Mouse (Mus musculus) forebrain, postnatal 0 days (tissue): Measurements from ENCODE around the gene Clec11a. TPM values are rescaled to one million over a fixed set of nuclear protein-coding genes. Genes with fewer than 3 reads are reported as not detected.
A peak's percentile ranks its signal among the peaks of the same experiment; 100 is the strongest.

Experiments
- ATAC-seq: fragments of 200-750 bp; cut with Nextera tagmentation; 2 replicates; pipeline ENCODE4 v1.8.0; 2017; ENCODE audit warnings: mild to moderate bottlenecking, moderate library complexity
- DNase-seq: peaks from one replicate; pipeline ENCODE4 v3.0.0-alpha.2; 2015
- H3K27ac ChIP-seq: fragments of 300-500 bp; sonication (generic); 2 replicates; pipeline ENCODE4 v1.5.1; 2014; ENCODE audit warnings: low read depth, mild to moderate bottlenecking, antibody characterized with exemption, low read length, moderate library complexity, mixed read lengths
- H3K27me3 ChIP-seq: fragments of 300-500 bp; sonication (generic); 2 replicates; pipeline ENCODE4 v1.6.1; 2014; ENCODE audit warnings: mild to moderate bottlenecking, low read length, mixed read lengths; ENCODE audit not compliant: insufficient read depth
- H3K36me3 ChIP-seq: fragments of 300-500 bp; sonication (generic); 2 replicates; pipeline ENCODE4 v1.6.1; 2014; ENCODE audit warnings: mild to moderate bottlenecking, moderate library complexity; ENCODE audit not compliant: insufficient read depth
- H3K4me1 ChIP-seq: fragments of 300-500 bp; sonication (generic); 2 replicates; pipeline ENCODE4 v1.6.1; 2014; ENCODE audit warnings: antibody characterized with exemption; ENCODE audit not compliant: insufficient read depth
- H3K4me2 ChIP-seq: fragments of 300-500 bp; sonication (generic); 2 replicates; pipeline ENCODE4 v1.6.1; 2014; ENCODE audit warnings: low read depth, mild to moderate bottlenecking, moderate library complexity
- H3K4me3 ChIP-seq: fragments of 300-500 bp; sonication (generic); 2 replicates; pipeline ENCODE4 v1.5.1; 2014; ENCODE audit warnings: low read depth, low read length, mixed read lengths
- H3K9ac ChIP-seq: fragments of 300-500 bp; sonication (generic); 2 replicates; pipeline ENCODE4 v1.6.1; 2014; ENCODE audit warnings: mild to moderate bottlenecking
- H3K9me3 ChIP-seq: fragments of 300-500 bp; sonication (generic); 2 replicates; pipeline ENCODE4 v1.6.1; 2016; ENCODE audit warnings: low read length
- CTCF ChIP-seq: sonication (generic); IDR thresholded peaks from 2 replicates; pipeline ENCODE4 v1.5.1; 2016; ENCODE audit warnings: antibody characterized with exemption, control low read depth, low read depth
- WGBS: fragments of 180-500 bp; shearing (Covaris S2); extraction: QIAGEN DNeasy Blood & Tissue Kit; methylation state at CpG from one replicate; pipeline ENCODE4 v1.1.7; 2014; 5-methylcytosine and 5-hydroxymethylcytosine counted together
- polyA plus RNA-seq: library from polyadenylated mRNA; unstranded; fragments of >200 nt; fragmentation: Nextera tagmentation; extraction: Ambion mirVana; gene quantifications from 2 replicates; pipeline ENCODE4 v1.2.1, GENCODE M21; 2015
- total RNA-seq: library from RNA; depleted of rRNA; stranded (reverse); fragments of >200 nt; gene quantifications from 2 replicates; pipeline ENCODE4 v1.2.3, GENCODE M21; 2014

Gene Clec11a
- total and polyA plus RNA-seq, 2 experiments from 2014 or later = 3.7 to 4.7 TPM

GRCm38 (mm10) chr7:44322290-44322689, 15.6 kb upstream of the Clec11a start:
- 63% methylated on average over 1 of the region's 1 CpGs for WGBS
- no peak for TF ChIP-seq CTCF
- ATAC-seq = no peak
- Histone ChIP-seq H3K4me3 (no peak overlapping the region), H3K4me2 (no peak overlapping the region), H3K9ac (no peak overlapping the region), H3K9me3 (no peaks in the 10 kb centered on the region), H3K27me3 (no peaks in the 10 kb centered on the region), H3K4me1 (no peaks in the 10 kb centered on the region), H3K27ac (no peak overlapping the region), H3K36me3 (peaks cover 79% of the 10 kb centered on the region)
- DNase-seq = no peak

- ATAC-seq (peak; percentile 73), DNase-seq (peak; percentile 84)
- H3K4me3 ChIP-seq = no peak overlapping the region
- H3K9me3 ChIP-seq = no peaks in the 10 kb centered on the region
- no peaks in the 10 kb centered on the region for H3K27me3 ChIP-seq
- no peaks in the 10 kb centered on the region for H3K4me1 ChIP-seq
- H3K4me2 ChIP-seq = no peak overlapping the region
- peak; percentile 58 for TF ChIP-seq CTCF
- H3K9ac ChIP-seq = no peak overlapping the region; the same call in 1 of the 2 replicates
- peak overlapping the region; percentile 64 for H3K27ac ChIP-seq
- H3K36me3 ChIP-seq = peaks cover 79% of the 10 kb centered on the region
- WGBS = 41% methylated on average over 8 of the region's 8 CpGs
Measured at GRCm38 (mm10) chr7:44320886-44321285, 14.2 kb upstream of the Clec11a start.

- Histone ChIP-seq H3K36me3 (peaks cover 83% of the 10 kb centered on the region), H3K9ac (no peak overlapping the region), H3K4me3 (no peak overlapping the region), H3K27me3 (no peaks in the 10 kb centered on the region), H3K9me3 (no peaks in the 10 kb centered on the region), H3K4me1 (no peaks in the 10 kb centered on the region), H3K27ac (no peak overlapping the region), H3K4me2 (no peak overlapping the region)
- ATAC-seq (peak; percentile 36; the same call in 1 of the 2 replicates), DNase-seq (peak; percentile 40)
- WGBS = 34% methylated on average over 4 of the region's 4 CpGs
- peak; percentile 72 for TF ChIP-seq CTCF
Measured at GRCm38 (mm10) chr7:44317913-44318312, 11.2 kb upstream of the Clec11a start.

- no peaks in the 10 kb centered on the region for H3K27me3 ChIP-seq
- H3K4me2 ChIP-seq = no peak overlapping the region
- no peak overlapping the region for H3K4me3 ChIP-seq
- H3K36me3 ChIP-seq = peaks cover 47% of the 10 kb centered on the region
- DNase-seq = no peak
- no peak overlapping the region for H3K9ac ChIP-seq
- H3K4me1 ChIP-seq = no peaks in the 10 kb centered on the region
- TF ChIP-seq CTCF = no peak
- H3K27ac ChIP-seq = no peak overlapping the region
- whole genome bisulfite sequencing = 79% methylated on average over 16 of the region's 16 CpGs
- no peak for ATAC-seq
- no peaks in the 10 kb centered on the region for H3K9me3 ChIP-seq
Measured at GRCm38 (mm10) chr7:44312484-44312883, 5.8 kb upstream of the Clec11a start.

GRCm38 (mm10) chr7:44311713-44312304, 5.1 kb upstream of the Clec11a start:
- Histone ChIP-seq H3K4me3 (peak overlapping the region; percentile 74), H3K4me2 (peak overlapping the region; percentile 94), H3K9ac (peak overlapping the region; percentile 77), H3K4me1 (no peaks in the 10 kb centered on the region), H3K36me3 (peaks cover 41% of the 10 kb centered on the region), H3K27me3 (no peaks in the 10 kb centered on the region), H3K9me3 (no peaks in the 10 kb centered on the region), H3K27ac (peak overlapping the region; percentile 78; the same call in 1 of the 2 replicates)
- 21% methylated on average over 6 of the region's 6 CpGs for WGBS
- no peak for TF ChIP-seq CTCF
- no peak for DNase-seq
- ATAC-seq = no peak

GRCm38 (mm10) chr7:44310878-44311712, 4.4 kb upstream of the Clec11a start:
- peak overlapping the region; percentile 78 for H3K27ac ChIP-seq
- no peaks in the 10 kb centered on the region for H3K27me3 ChIP-seq
- no peaks in the 10 kb centered on the region for H3K9me3 ChIP-seq
- H3K4me3 ChIP-seq = peak overlapping the region; percentile 74
- peaks cover 34% of the 10 kb centered on the region for H3K36me3 ChIP-seq
- peak overlapping the region; percentile 94 for H3K4me2 ChIP-seq
- H3K4me1 ChIP-seq = no peaks in the 10 kb centered on the region
- peak overlapping the region; percentile 77 for H3K9ac ChIP-seq
- DNase-seq (peak; percentile 58), ATAC-seq (peak; percentile 45)
- under 1% methylated on average over 37 of the region's 38 CpGs for WGBS
- no peak for TF ChIP-seq CTCF
